Mouse (Mus musculus) left cerebral cortex, adult 8-10 months (tissue): ENCODE data around the gene Tnr. TPM values are rescaled to one million over a fixed set of nuclear protein-coding genes. Genes with fewer than 3 reads are reported as not detected.

Experiments used
- DNase-seq, 2 experiments: peaks; one replicate each; pipeline ENCODE4 v3.0.0; 2022; ENCODE audit warnings: low spot score in 2 of 2
- total RNA-seq, 4 experiments: library from RNA; stranded (reverse); gene quantifications; 2 replicates each; pipeline ENCODE4 v1.2.4; 2022

Tnr gene
- total RNA-seq, 4 experiments from 2014 or later: 102 to 128 (median 106) TPM

- DNase-seq: peak in 1 of 2 experiments; percentile 26
These were observed 181.4 kb downstream of the Tnr start for GRCm38 (mm10) chr1:159704925-159705324.

- no peak for DNase-seq
These were observed 192.7 kb downstream of the Tnr start for GRCm38 (mm10) chr1:159716301-159716700.

- DNase-seq: peak in 1 of 2 experiments; percentile 90
These were observed 193.4 kb downstream of the Tnr start for GRCm38 (mm10) chr1:159717016-159717415.

GRCm38 (mm10) chr1:159723733-159724132 is 200.2 kb downstream of the Tnr start:
- DNase-seq: no peak

GRCm38 (mm10) chr1:159729270-159729669 is 205.7 kb downstream of the Tnr start:
- no peak for DNase-seq

- no peak for DNase-seq
These were observed 207.3 kb downstream of the Tnr start for GRCm38 (mm10) chr1:159730826-159731225.

- no peak for DNase-seq
These were observed 211.5 kb downstream of the Tnr start for GRCm38 (mm10) chr1:159735099-159735498.

- peak in 1 of 2 experiments; percentile 59 for DNase-seq
These were observed 215.9 kb downstream of the Tnr start for GRCm38 (mm10) chr1:159739478-159739877.

- no peak for DNase-seq
These were observed 217.9 kb downstream of the Tnr start for GRCm38 (mm10) chr1:159741237-159742002.

- no peak for DNase-seq
These were observed 218.4 kb downstream of the Tnr start for GRCm38 (mm10) chr1:159742003-159742274.

- no peak for DNase-seq
These were observed 220.2 kb downstream of the Tnr start for GRCm38 (mm10) chr1:159743744-159744253.

- DNase-seq: no peak
These were observed 221.7 kb downstream of the Tnr start for GRCm38 (mm10) chr1:159745311-159745710.

- no peak for DNase-seq
These were observed 224.4 kb downstream of the Tnr start for GRCm38 (mm10) chr1:159747969-159748368.

GRCm38 (mm10) chr1:159750411-159750810 is 226.8 kb downstream of the Tnr start:
- no peak for DNase-seq

- no peak for DNase-seq
These were observed 227.3 kb downstream of the Tnr start for GRCm38 (mm10) chr1:159750876-159751275.

- peak in 1 of 2 experiments; percentile 46 for DNase-seq
These were observed 237.4 kb downstream of the Tnr start for GRCm38 (mm10) chr1:159760970-159761369.

GRCm38 (mm10) chr1:159763901-159764300 is 240.3 kb downstream of the Tnr start:
- no peak for DNase-seq

- no peak for DNase-seq
These were observed 241.3 kb downstream of the Tnr start for GRCm38 (mm10) chr1:159764897-159765296.

GRCm38 (mm10) chr1:159769948-159770347 is 246.4 kb downstream of the Tnr start:
- DNase-seq: no peak

GRCm38 (mm10) chr1:159773671-159774070 is 250.1 kb downstream of the Tnr start:
- peak; percentile 48 to 88 for DNase-seq

GRCm38 (mm10) chr1:159775168-159775567 is 251.6 kb downstream of the Tnr start:
- no peak for DNase-seq

- no peak for DNase-seq
These were observed 253.5 kb downstream of the Tnr start for GRCm38 (mm10) chr1:159777107-159777506.

- no peak for DNase-seq
These were observed 255.9 kb downstream of the Tnr start for GRCm38 (mm10) chr1:159779424-159779823.
